Mouse (Mus musculus) colon, adult 2 months (tissue): ENCODE measurements around the gene Thsd4. TPM values are rescaled to one million over a fixed set of nuclear protein-coding genes. Genes with fewer than 3 reads are reported as not detected.

ENCODE experiments used
- polyA plus RNA-seq: library from polyadenylated mRNA; depleted of rRNA; stranded (reverse); fragments of >200 nt; gene quantifications from 2 replicates; pipeline ENCODE4 v1.2.3, GENCODE M21; 2012; rRNA removed

Thsd4 gene
- polyA plus RNA-seq = 17.1 and 23.5 TPM in 2 replicates

GRCm38 (mm10) chr9:60521806-60522264, at the start of gene Thsd4:
Gene Thsd4, minus strand, starts transcription at chr9:60522046.

GRCm38 (mm10) chr9:59960559-59960958, 561.3 kb downstream of the Thsd4 start, which contains the start of gene Nr2e3:
Gene Nr2e3, minus strand, starts transcription at chr9:59960659.

Other genes starting within 250 kb of the Thsd4 start
- 2.8 and 3.4 TPM in 2 replicates for gene Lrrc49, start 166.1 kb upstream of the Thsd4 start, polyA plus RNA-seq
- gene Larp6, start 190.9 kb upstream of the Thsd4 start, polyA plus RNA-seq = 1.9 and 2.7 TPM in 2 replicates